Mouse (Mus musculus) stomach, embryonic 14.5 days (tissue): ENCODE results near the gene Adgrg6. TPM values are rescaled to one million over a fixed set of nuclear protein-coding genes. Genes with fewer than 3 reads are reported as not detected.

Experiments
- ATAC-seq: fragments of 200-750 bp; cut with Nextera tagmentation; 2 replicates; pipeline ENCODE4 v1.8.0; 2017; ENCODE audit warnings: low read depth, moderate TSS enrichment; ENCODE audit not compliant: insufficient number of reproducible peaks, insufficient read depth, low FRiP score
- H3K27ac ChIP-seq: fragments of 300-500 bp; sonication (generic); 2 replicates; pipeline ENCODE4 v1.5.1; 2014; ENCODE audit warnings: mild to moderate bottlenecking, low read length, moderate library complexity, mixed read lengths
- H3K27me3 ChIP-seq: fragments of 300-500 bp; sonication (generic); 2 replicates; pipeline ENCODE4 v1.6.1; 2014; ENCODE audit warnings: low read length, control low read depth, mixed read lengths; ENCODE audit not compliant: control insufficient read depth, insufficient read depth
- H3K36me3 ChIP-seq: fragments of 300-500 bp; sonication (generic); 2 replicates; pipeline ENCODE4 v1.6.1; 2014; ENCODE audit warnings: mild to moderate bottlenecking, control low read depth, low read length, moderate library complexity, mixed read lengths; ENCODE audit not compliant: control insufficient read depth, insufficient read depth
- H3K4me1 ChIP-seq: fragments of 300-500 bp; sonication (generic); 2 replicates; pipeline ENCODE4 v1.6.1; 2014; ENCODE audit warnings: low read length, control low read depth, mixed read lengths; ENCODE audit not compliant: control insufficient read depth, insufficient read depth
- H3K4me2 ChIP-seq: fragments of 300-500 bp; sonication (generic); replicated peaks from 2 replicates; pipeline ENCODE4 v1.6.1; 2014; ENCODE audit warnings: low read depth, low read length, control low read depth
- H3K4me3 ChIP-seq: fragments of 300-500 bp; sonication (generic); 2 replicates; pipeline ENCODE4 v1.5.1; 2014; ENCODE audit warnings: low read depth, low read length, control low read depth
- H3K9ac ChIP-seq: fragments of 300-500 bp; sonication (generic); replicated peaks from 2 replicates; pipeline ENCODE4 v1.6.1; 2014; ENCODE audit warnings: low read depth, mild to moderate bottlenecking, control low read depth, low read length, moderate library complexity, mixed read lengths
- H3K9me3 ChIP-seq: fragments of 300-500 bp; sonication (generic); 2 replicates; pipeline ENCODE4 v1.6.1; 2016; ENCODE audit warnings: low read depth, low read length, control low read depth; ENCODE audit not compliant: control insufficient read depth
- WGBS: fragments of 180-500 bp; shearing (Covaris S2); extraction: QIAGEN DNeasy Blood & Tissue Kit; methylation state at CpG from one replicate; pipeline ENCODE4 v1.1.7; 2014; 5-methylcytosine and 5-hydroxymethylcytosine counted together
- polyA plus RNA-seq: library from polyadenylated mRNA; unstranded; fragments of >200 nt; fragmentation: Nextera tagmentation; extraction: Ambion mirVana; gene quantifications from 2 replicates; pipeline ENCODE4 v1.2.1, GENCODE M21; 2014

The Adgrg6 gene
- polyA plus RNA-seq, 1 experiment from 2014 or later, result 5.6 TPM

DNA sequence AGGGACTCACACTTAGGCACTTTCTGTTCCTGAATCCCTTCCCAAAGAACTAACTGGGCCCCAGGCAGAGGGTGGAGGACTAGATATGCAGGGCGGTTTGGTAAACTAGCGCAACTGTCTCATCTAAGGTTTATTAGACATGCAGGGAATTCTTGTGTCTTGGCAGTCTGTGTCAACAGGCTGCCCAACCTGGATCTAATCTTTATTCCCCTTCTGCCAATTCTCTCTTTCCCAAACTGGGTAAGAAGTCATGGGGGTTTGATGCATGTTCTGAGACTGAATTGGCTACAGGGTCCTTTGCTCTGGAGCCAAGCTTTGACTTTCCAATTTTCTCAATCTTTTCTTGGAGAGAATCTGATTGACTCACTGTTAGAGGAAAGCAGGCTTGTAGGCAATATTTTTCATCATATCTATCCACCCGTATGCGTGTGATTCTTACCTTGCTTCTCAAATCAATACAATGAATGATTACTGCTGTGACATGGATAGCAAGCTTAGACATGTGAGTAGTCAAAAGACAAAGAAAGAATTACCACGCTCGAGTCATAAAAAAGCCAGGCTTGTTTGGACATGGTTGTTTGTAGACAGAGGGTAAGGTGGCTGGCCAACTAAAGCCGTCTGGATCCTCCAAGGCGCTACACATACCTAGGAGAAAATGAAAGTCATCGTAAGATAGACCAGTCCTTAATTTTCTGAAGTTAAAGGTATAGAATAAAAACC is 104.4 kb downstream of the Adgrg6 start:
- Histone ChIP-seq H3K4me2 (no peak overlapping the region), H3K9ac (no peak overlapping the region), H3K27ac (no peak overlapping the region), H3K4me3 (no peak overlapping the region), H3K9me3 (no peaks in the 10 kb centered on the region), H3K27me3 (no peaks in the 10 kb centered on the region), H3K36me3 (no peaks in the 10 kb centered on the region), H3K4me1 (no peaks in the 10 kb centered on the region)
- ATAC-seq, result no peak
- 86% methylated on average over 9 of the region's 9 CpGs for WGBS

DNA sequence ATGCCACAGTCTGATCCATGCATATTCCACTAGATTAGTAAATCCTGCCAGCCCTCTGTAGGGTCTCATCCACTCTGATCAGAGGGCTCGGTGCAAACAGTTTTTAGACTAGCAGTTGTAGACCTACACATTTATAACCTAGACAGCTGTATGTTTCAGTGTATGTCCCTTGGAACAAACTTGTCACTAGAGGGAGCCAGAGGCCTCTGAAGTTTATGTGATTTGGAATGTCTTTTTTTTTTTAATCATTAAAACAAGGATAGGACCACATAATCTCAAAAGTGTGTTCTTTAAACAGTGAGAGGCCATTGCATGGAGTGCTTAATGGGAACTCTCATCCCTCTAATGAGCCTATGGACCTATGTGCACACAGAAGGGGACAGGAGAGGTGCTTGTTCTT is 141.4 kb downstream of the Adgrg6 start:
- peaks cover 15% of the 10 kb centered on the region; the same call in 1 of the 2 replicates for H3K9me3 ChIP-seq
- no peak overlapping the region for H3K4me2 ChIP-seq
- no peaks in the 10 kb centered on the region for H3K27me3 ChIP-seq
- H3K4me3 ChIP-seq, result no peak overlapping the region
- no peak overlapping the region for H3K27ac ChIP-seq
- WGBS, result 63% methylated on average over 1 of the region's 1 CpGs
- no peak overlapping the region for H3K9ac ChIP-seq
- ATAC-seq, result no peak
- no peaks in the 10 kb centered on the region for H3K4me1 ChIP-seq
- H3K36me3 ChIP-seq, result no peaks in the 10 kb centered on the region

DNA sequence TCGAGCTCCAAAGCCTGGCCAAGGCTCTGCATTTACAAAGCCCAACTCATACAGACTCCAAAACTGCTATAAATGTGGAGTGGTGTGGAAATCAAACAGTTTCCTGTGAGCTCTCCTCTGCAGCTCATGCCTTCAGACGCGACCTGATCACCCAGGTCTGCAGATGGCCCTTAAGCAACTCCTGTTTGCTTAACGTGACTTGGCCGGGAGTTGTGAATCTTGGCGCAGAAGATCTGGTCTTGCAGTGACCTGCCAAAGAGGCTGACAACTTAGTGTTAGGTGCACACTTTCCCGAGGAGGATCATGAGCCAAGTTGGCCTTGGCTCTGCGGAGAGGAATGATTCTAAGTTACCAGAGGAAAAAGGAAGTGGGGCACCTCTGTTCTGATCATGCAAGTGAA is 143.7 kb downstream of the Adgrg6 start:
- ATAC-seq, result no peak
- no peak overlapping the region for H3K4me3 ChIP-seq
- H3K27ac ChIP-seq, result no peak overlapping the region
- H3K4me2 ChIP-seq, result no peak overlapping the region
- H3K36me3 ChIP-seq, result no peaks in the 10 kb centered on the region
- no peak overlapping the region for H3K9ac ChIP-seq
- 80% methylated on average over 8 of the region's 8 CpGs for WGBS
- no peaks in the 10 kb centered on the region for H3K4me1 ChIP-seq
- peaks cover 4% of the 10 kb centered on the region; the same call in 1 of the 2 replicates for H3K9me3 ChIP-seq
- H3K27me3 ChIP-seq, result no peaks in the 10 kb centered on the region

DNA sequence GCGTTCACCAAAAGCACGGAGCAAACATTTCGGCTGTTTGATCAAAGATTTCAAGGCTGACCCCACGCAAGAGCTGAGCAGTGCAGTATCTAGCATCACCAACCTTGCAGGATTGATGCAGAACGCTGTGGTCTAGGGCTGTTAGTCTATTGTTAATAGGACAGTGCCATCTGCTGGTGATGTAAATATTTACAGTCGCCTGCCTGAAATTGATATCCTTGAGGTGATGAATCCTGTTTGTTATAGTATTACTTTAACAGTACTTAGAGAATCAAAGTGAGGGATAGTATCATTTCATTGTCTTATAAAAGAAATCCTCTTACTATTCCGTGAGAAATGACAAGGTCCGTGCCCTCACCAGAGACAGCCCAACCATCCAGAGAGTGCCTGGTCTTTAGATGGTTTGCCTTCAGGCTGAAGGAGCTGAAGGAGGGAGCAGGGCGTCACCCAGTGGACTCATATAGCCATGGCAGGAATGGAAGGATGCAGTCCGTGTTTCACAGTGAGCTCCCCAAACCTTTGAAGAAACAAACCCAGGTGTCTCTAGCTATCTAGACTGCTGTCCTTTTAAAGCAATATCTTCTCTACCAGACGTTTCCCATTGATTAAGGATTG is 154.3 kb downstream of the Adgrg6 start:
- no peaks in the 10 kb centered on the region for H3K36me3 ChIP-seq
- 13% methylated on average over 11 of the region's 11 CpGs for WGBS
- H3K9ac ChIP-seq, result no peak overlapping the region
- H3K27ac ChIP-seq, result no peak overlapping the region
- no peaks in the 10 kb centered on the region for H3K4me1 ChIP-seq
- H3K27me3 ChIP-seq, result no peaks in the 10 kb centered on the region
- no peak overlapping the region for H3K4me3 ChIP-seq
- H3K4me2 ChIP-seq, result no peak overlapping the region
- ATAC-seq, result peak; percentile 58; the same call in 1 of the 2 replicates
- no peaks in the 10 kb centered on the region for H3K9me3 ChIP-seq

DNA sequence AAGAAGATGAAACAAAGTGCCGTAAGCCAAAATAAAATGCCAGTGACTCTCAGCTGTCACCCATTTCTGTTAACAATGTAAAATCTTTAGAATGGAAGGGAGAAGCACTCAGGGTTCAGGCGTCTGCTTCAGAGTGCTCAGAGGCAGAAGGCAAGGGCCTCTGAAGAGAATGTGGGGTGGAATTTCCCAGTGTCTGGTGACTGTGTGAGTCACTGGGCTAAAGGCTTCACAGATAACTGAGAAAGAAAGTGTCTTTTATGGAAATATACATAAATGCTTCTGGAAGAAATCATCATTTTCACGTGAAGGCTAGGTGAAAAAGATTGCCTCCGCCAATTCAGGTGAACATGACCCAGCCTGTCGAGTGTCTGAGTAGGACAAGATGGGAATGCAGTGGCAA is 159.9 kb downstream of the Adgrg6 start:
- no peaks in the 10 kb centered on the region for H3K36me3 ChIP-seq
- H3K27me3 ChIP-seq, result no peaks in the 10 kb centered on the region
- H3K4me2 ChIP-seq, result no peak overlapping the region
- no peak overlapping the region for H3K27ac ChIP-seq
- WGBS, result 79% methylated on average over 5 of the region's 5 CpGs
- ATAC-seq, result no peak
- no peak overlapping the region for H3K4me3 ChIP-seq
- no peaks in the 10 kb centered on the region for H3K4me1 ChIP-seq
- H3K9ac ChIP-seq, result no peak overlapping the region
- no peaks in the 10 kb centered on the region for H3K9me3 ChIP-seq

DNA sequence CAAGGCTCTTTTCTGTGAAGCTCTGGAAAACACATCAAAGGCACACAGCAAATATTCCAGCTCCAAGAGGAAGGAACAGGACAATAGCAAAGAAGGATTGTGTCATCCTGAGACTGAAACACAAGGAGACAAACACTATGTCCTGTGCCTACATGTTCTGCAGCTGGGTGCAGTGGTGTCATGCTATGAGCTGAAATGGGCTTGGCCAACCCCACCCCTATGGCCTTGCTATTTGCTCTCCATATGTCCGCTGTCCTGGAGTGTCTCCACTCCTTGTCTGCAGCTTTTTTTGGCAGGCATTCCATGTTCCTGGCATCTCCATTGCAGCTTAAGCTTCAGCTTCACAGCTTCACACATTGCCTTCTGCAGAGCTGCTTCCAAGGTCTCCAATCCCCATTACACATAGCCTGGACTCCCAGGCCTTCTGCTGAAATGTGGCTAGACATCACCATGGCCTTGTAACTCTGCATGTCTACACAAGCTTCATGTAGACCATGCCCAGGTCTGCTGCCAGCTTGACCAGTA is 180.3 kb downstream of the Adgrg6 start:
- no peaks in the 10 kb centered on the region for H3K36me3 ChIP-seq
- no peak overlapping the region for H3K27ac ChIP-seq
- H3K9ac ChIP-seq, result no peak overlapping the region
- ATAC-seq, result no peak
- no peaks in the 10 kb centered on the region for H3K9me3 ChIP-seq
- no peak overlapping the region for H3K4me3 ChIP-seq
- H3K4me2 ChIP-seq, result no peak overlapping the region
- WGBS, result 77% methylated on average over 1 of the region's 1 CpGs
- no peaks in the 10 kb centered on the region for H3K4me1 ChIP-seq
- no peaks in the 10 kb centered on the region for H3K27me3 ChIP-seq

DNA sequence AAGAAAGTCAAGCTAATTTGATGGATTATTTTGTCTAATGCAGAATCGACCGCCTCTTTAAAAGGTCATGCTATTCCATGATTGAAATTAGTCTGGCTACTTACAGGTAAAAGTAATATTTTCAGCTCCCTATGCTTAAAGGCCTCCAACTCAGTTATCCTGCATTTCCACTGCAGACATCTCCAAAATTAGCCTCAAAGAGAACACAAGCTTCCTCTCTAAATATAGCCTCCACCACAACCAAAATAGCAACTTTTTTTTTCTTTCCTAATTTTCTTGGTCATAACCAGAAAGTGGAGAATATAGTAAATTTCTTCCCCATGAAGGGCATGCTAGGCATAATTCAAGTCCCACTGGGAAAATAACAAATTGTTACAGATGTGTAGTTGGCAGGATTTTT is 182.2 kb downstream of the Adgrg6 start:
- ATAC-seq, result no peak
- no peaks in the 10 kb centered on the region for H3K4me1 ChIP-seq

DNA sequence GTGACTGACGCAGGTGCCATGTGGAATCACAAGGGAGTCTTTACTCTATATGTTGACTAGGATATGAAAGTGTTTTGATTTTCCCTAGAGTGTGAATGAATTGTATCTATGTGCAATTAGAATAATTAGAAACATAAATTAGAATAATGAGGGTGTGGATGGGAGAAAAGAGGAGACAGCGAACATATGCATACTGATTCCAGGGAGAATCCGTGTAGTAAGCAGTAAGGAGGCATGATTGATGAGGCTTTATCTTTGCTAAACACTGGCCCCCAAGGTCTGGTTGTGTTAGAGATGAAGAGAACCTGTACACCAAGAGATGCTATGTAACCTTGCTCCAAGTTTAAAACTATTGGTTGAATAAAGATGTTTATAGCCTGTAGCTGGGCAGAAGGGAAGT is 187.2 kb downstream of the Adgrg6 start:
- Histone ChIP-seq H3K4me2 (no peak overlapping the region), H3K4me1 (no peaks in the 10 kb centered on the region), H3K9me3 (no peaks in the 10 kb centered on the region), H3K36me3 (no peaks in the 10 kb centered on the region), H3K27me3 (no peaks in the 10 kb centered on the region), H3K4me3 (no peak overlapping the region), H3K27ac (no peak overlapping the region), H3K9ac (no peak overlapping the region)
- WGBS, result 74% methylated on average over 3 of the region's 3 CpGs
- no peak for ATAC-seq

More for the DNA sequence above, 182.2 kb downstream of the Adgrg6 start:
- H3K4me2 ChIP-seq, result no peak overlapping the region
- WGBS, result 77% methylated on average over 2 of the region's 2 CpGs
- no peaks in the 10 kb centered on the region for H3K36me3 ChIP-seq
- H3K27ac ChIP-seq, result no peak overlapping the region
- H3K9me3 ChIP-seq, result no peaks in the 10 kb centered on the region
- no peaks in the 10 kb centered on the region for H3K27me3 ChIP-seq
- H3K4me3 ChIP-seq, result no peak overlapping the region
- H3K9ac ChIP-seq, result no peak overlapping the region
